Mouse (Mus musculus) olfactory bulb, adult 2 months (tissue): Measurements from ENCODE around the gene Slc39a1.
"Not testable (repeated sequence)": the region's sequence is repeated elsewhere in the genome, so short reads cannot be mapped to it uniquely, and the experiment has no call there.

Source experiments
- CTCF ChIP-seq: fragments of 200-500 bp; IDR thresholded peaks from 2 replicates; pipeline ENCODE4 v1.5.1; 2012; ENCODE audit warnings: low read depth, mild to moderate bottlenecking, low read length, moderate library complexity; ENCODE audit not compliant: insufficient read depth
- POLR2A ChIP-seq: fragments of 200-500 bp; IDR thresholded peaks from 2 replicates; pipeline ENCODE4 v1.6.1; 2012; ENCODE audit warnings: mild to moderate bottlenecking, low read depth, low read length, moderate library complexity; ENCODE audit not compliant: insufficient read depth

DNA sequence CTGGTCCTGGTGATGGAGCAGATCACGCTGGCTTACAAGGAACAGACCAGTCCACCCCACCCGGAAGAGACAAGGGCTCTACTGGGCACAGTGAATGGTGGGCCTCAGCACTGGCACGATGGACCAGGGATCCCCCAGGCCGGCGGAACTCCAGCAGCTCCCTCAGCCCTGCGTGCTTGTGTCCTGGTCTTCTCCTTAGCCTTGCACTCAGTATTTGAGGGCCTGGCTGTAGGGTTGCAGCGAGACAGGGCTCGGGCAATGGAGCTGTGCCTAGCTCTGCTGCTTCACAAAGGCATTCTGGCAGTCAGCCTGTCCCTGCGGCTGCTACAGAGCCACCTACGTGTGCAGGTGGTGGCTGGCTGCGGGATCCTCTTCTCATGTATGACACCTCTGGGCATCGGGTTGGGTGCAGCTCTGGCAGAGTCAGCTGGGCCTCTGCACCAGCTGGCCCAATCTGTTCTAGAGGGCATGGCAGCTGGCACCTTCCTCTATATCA lies 3.8 kb downstream of the Slc39a1 start:
- TF ChIP-seq POLR2A, CTCF: not testable (repeated sequence)
